Mouse (Mus musculus): ENCODE measurements around the gene Ano8.
"Not testable (repeated sequence)": the region's sequence is repeated elsewhere in the genome, so short reads cannot be mapped to it uniquely, and the experiment has no call there.

The Ano8 gene

GRCm38 (mm10) chr8:71432935-71433334, 52.8 kb downstream of the Ano8 start:
- DNase-seq: not testable (repeated sequence)

Measured in kidney, postnatal 4 days (tissue).